Mouse (Mus musculus) midbrain, embryonic 11.5 days (tissue): ENCODE measurements around the gene Gstz1. TPM values are rescaled to one million over a fixed set of nuclear protein-coding genes. Genes with fewer than 3 reads are reported as not detected.
A peak's percentile ranks its signal among the peaks of the same experiment; 100 is the strongest.
"Not testable (repeated sequence)": the region's sequence is repeated elsewhere in the genome, so short reads cannot be mapped to it uniquely, and the experiment has no call there.

Experiments used
- ATAC-seq: fragments of 200-750 bp; cut with Nextera tagmentation; 2 replicates; pipeline ENCODE4 v1.8.0; 2017; ENCODE audit warnings: moderate TSS enrichment, moderate library complexity; ENCODE audit not compliant: low FRiP score
- DNase-seq: peaks from one replicate; pipeline ENCODE4 v3.0.0; 2015; ENCODE audit warnings: low spot score; ENCODE audit errors: missing footprints
- H3K27ac ChIP-seq: fragments of 300-500 bp; sonication (generic); 2 replicates; pipeline ENCODE4 v1.5.1; 2014; ENCODE audit warnings: low read depth, low read length
- H3K27me3 ChIP-seq: fragments of 300-500 bp; sonication (generic); 2 replicates; pipeline ENCODE4 v1.6.1; 2014; ENCODE audit warnings: mild to moderate bottlenecking, low read length, moderate library complexity, mixed read lengths; ENCODE audit not compliant: control insufficient read depth, insufficient read depth
- H3K36me3 ChIP-seq: fragments of 300-500 bp; sonication (generic); 2 replicates; pipeline ENCODE4 v1.6.1; 2014; ENCODE audit warnings: mild to moderate bottlenecking, low read length, moderate library complexity, mixed read lengths; ENCODE audit not compliant: control insufficient read depth, insufficient read depth
- H3K4me1 ChIP-seq: fragments of 300-500 bp; sonication (generic); 2 replicates; pipeline ENCODE4 v1.6.1; 2014; ENCODE audit warnings: low read length; ENCODE audit not compliant: control insufficient read depth, insufficient read depth
- H3K4me2 ChIP-seq: fragments of 300-500 bp; sonication (generic); 2 replicates; pipeline ENCODE4 v1.6.1; 2014; ENCODE audit warnings: mild to moderate bottlenecking, moderate library complexity
- H3K4me3 ChIP-seq: fragments of 300-500 bp; sonication (generic); 2 replicates; pipeline ENCODE4 v1.5.1; 2014; ENCODE audit warnings: low read depth, low read length
- H3K9ac ChIP-seq: fragments of 300-500 bp; sonication (generic); 2 replicates; pipeline ENCODE4 v1.6.1; 2014; ENCODE audit warnings: low read length
- H3K9me3 ChIP-seq: fragments of 300-500 bp; sonication (generic); 2 replicates; pipeline ENCODE4 v1.6.1; 2016; ENCODE audit warnings: low read length; ENCODE audit not compliant: control insufficient read depth
- WGBS: fragments of 180-500 bp; shearing (Covaris S2); extraction: QIAGEN DNeasy Blood & Tissue Kit; methylation state at CpG from one replicate; pipeline ENCODE4 v1.1.7; 2014; 5-methylcytosine and 5-hydroxymethylcytosine counted together
- polyA plus RNA-seq: library from polyadenylated mRNA; unstranded; fragments of >200 nt; fragmentation: Nextera tagmentation; extraction: Ambion mirVana; gene quantifications from 2 replicates; pipeline ENCODE4 v1.2.1, GENCODE M21; 2014

Gene Gstz1
- polyA plus RNA-seq, 1 experiment from 2014 or later = 34.6 TPM

GRCm38 (mm10) chr12:87148136-87148535 lies 1.2 kb downstream of the Gstz1 start:
- 19% methylated on average over 15 of the region's 15 CpGs for WGBS
- H3K9me3 ChIP-seq = no peaks in the 10 kb centered on the region; the same call in 1 of the 2 replicates
- H3K4me2 ChIP-seq = peak overlapping the region; percentile 66
- H3K9ac ChIP-seq = peak overlapping the region; percentile 75
- peaks cover 11% of the 10 kb centered on the region for H3K4me1 ChIP-seq
- no peaks in the 10 kb centered on the region for H3K36me3 ChIP-seq
- ATAC-seq (no peak), DNase-seq (no peak)
- peak overlapping the region; percentile 88 for H3K27ac ChIP-seq
- peak overlapping the region; percentile 83 for H3K4me3 ChIP-seq
- H3K27me3 ChIP-seq = no peaks in the 10 kb centered on the region

- peaks cover 11% of the 10 kb centered on the region for H3K4me1 ChIP-seq
- no peak overlapping the region for H3K9ac ChIP-seq
- no peak for DNase-seq
- no peaks in the 10 kb centered on the region; the same call in 1 of the 2 replicates for H3K9me3 ChIP-seq
- ATAC-seq = no peak
- H3K4me3 ChIP-seq = no peak overlapping the region
- no peaks in the 10 kb centered on the region for H3K27me3 ChIP-seq
- no peak overlapping the region for H3K4me2 ChIP-seq
- H3K27ac ChIP-seq = no peak overlapping the region
- 96% methylated on average over 5 of the region's 5 CpGs for WGBS
- no peaks in the 10 kb centered on the region for H3K36me3 ChIP-seq
Observed at GRCm38 (mm10) chr12:87149471-87149870, 2.5 kb downstream of the Gstz1 start.

GRCm38 (mm10) chr12:87154448-87154847 lies 7.5 kb downstream of the Gstz1 start:
- WGBS = 95% methylated on average over 4 of the region's 4 CpGs
- H3K27me3 ChIP-seq, H3K36me3 ChIP-seq, H3K4me2 ChIP-seq, H3K27ac ChIP-seq, H3K4me1 ChIP-seq, H3K4me3 ChIP-seq, H3K9ac ChIP-seq, DNase-seq, ATAC-seq, H3K9me3 ChIP-seq: not testable (repeated sequence)

GRCm38 (mm10) chr12:87157361-87157760 lies 10.4 kb downstream of the Gstz1 start:
- H3K27ac ChIP-seq = no peak overlapping the region
- H3K36me3 ChIP-seq = no peaks in the 10 kb centered on the region
- DNase-seq (no peak), ATAC-seq (no peak)
- H3K9me3 ChIP-seq = no peaks in the 10 kb centered on the region
- no peak overlapping the region for H3K9ac ChIP-seq
- H3K4me1 ChIP-seq = no peaks in the 10 kb centered on the region
- no peak overlapping the region for H3K4me3 ChIP-seq
- 64% methylated on average over 4 of the region's 4 CpGs for WGBS
- no peak overlapping the region for H3K4me2 ChIP-seq
- H3K27me3 ChIP-seq = no peaks in the 10 kb centered on the region

- no peaks in the 10 kb centered on the region for H3K9me3 ChIP-seq
- no peak overlapping the region for H3K4me2 ChIP-seq
- H3K9ac ChIP-seq = no peak overlapping the region
- 76% methylated on average over 7 of the region's 7 CpGs for WGBS
- H3K27ac ChIP-seq = no peak overlapping the region
- H3K4me3 ChIP-seq = no peak overlapping the region
- no peaks in the 10 kb centered on the region for H3K36me3 ChIP-seq
- ATAC-seq = no peak
- no peaks in the 10 kb centered on the region for H3K4me1 ChIP-seq
- no peaks in the 10 kb centered on the region for H3K27me3 ChIP-seq
- no peak for DNase-seq
Observed at GRCm38 (mm10) chr12:87158099-87158498, 11.1 kb downstream of the Gstz1 start.

- 82% methylated on average over 1 of the region's 1 CpGs for WGBS
- Histone ChIP-seq H3K27me3 (no peaks in the 10 kb centered on the region), H3K9me3 (no peaks in the 10 kb centered on the region), H3K4me2 (no peak overlapping the region), H3K27ac (no peak overlapping the region), H3K9ac (no peak overlapping the region), H3K4me3 (no peak overlapping the region), H3K4me1 (no peaks in the 10 kb centered on the region), H3K36me3 (no peaks in the 10 kb centered on the region)
- ATAC-seq = no peak
- DNase-seq = no peak
Observed at GRCm38 (mm10) chr12:87160310-87160709, 13.3 kb downstream of the Gstz1 start.

GRCm38 (mm10) chr12:87160815-87161214 lies 13.8 kb downstream of the Gstz1 start:
- DNase-seq = no peak
- Histone ChIP-seq H3K4me2 (no peak overlapping the region), H3K4me1 (no peaks in the 10 kb centered on the region), H3K36me3 (no peaks in the 10 kb centered on the region), H3K9ac (no peak overlapping the region), H3K27ac (no peak overlapping the region), H3K4me3 (no peak overlapping the region), H3K9me3 (no peaks in the 10 kb centered on the region), H3K27me3 (no peaks in the 10 kb centered on the region)
- WGBS = 87% methylated on average over 5 of the region's 5 CpGs
- no peak for ATAC-seq

GRCm38 (mm10) chr12:87175194-87175946 lies 28.4 kb downstream of the Gstz1 start:
- WGBS = 88% methylated on average over 4 of the region's 4 CpGs
- no peaks in the 10 kb centered on the region for H3K4me1 ChIP-seq
- no peak overlapping the region for H3K9ac ChIP-seq
- H3K9me3 ChIP-seq = no peaks in the 10 kb centered on the region
- no peak for DNase-seq
- H3K4me2 ChIP-seq = no peak overlapping the region
- H3K27ac ChIP-seq = no peak overlapping the region
- no peak overlapping the region for H3K4me3 ChIP-seq
- H3K36me3 ChIP-seq = peaks cover 3% of the 10 kb centered on the region; the same call in 1 of the 2 replicates
- H3K27me3 ChIP-seq = no peaks in the 10 kb centered on the region
- no peak for ATAC-seq

GRCm38 (mm10) chr12:87177631-87178030 lies 30.7 kb downstream of the Gstz1 start:
- H3K9ac ChIP-seq = no peak overlapping the region
- 95% methylated on average over 4 of the region's 4 CpGs for WGBS
- no peak for DNase-seq
- no peak overlapping the region for H3K27ac ChIP-seq
- H3K9me3 ChIP-seq = no peaks in the 10 kb centered on the region
- ATAC-seq = no peak
- H3K4me2 ChIP-seq = no peak overlapping the region
- no peak overlapping the region for H3K4me3 ChIP-seq
- H3K27me3 ChIP-seq = no peaks in the 10 kb centered on the region
- peaks cover 3% of the 10 kb centered on the region; the same call in 1 of the 2 replicates for H3K36me3 ChIP-seq
- H3K4me1 ChIP-seq = no peaks in the 10 kb centered on the region
